Mouse (Mus musculus): ENCODE data around the gene Ago1.

The Ago1 gene

DNA sequence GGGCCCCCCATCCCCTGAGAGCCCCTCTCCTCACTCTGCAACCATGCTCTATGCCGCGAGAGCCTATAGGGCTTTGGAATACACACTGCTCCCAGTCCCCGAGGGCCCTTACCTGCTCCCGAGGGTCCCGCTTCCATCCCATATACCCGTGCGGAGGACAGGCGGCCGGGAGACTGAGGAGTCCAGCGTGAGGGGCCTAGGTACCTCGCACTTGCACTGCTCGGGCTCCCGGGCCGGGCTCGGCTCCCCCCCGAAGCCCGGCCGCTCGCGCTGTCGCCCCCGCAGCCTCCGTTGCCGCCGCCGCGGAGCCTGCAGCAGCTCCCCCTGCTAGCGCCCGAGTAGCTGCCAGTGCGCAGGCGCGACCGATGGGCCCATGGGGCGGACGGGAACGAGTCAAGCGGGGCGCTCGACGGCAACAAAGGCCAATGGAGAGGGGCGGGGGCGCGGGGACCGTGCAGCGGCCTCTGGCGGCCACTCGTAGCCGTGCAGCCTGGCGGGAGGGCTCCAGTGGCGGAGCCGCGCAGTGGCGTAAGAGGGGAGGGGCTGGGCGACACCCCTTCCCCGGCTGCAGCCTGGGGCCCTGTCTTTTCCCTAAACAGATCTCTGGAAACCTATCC is at the start of gene Ago1:
Gene Ago1, minus strand, starts transcription at position 299 of the 617 bp plus-strand sequence.
- DNase-seq: peak; percentile 96

- no peak for DNase-seq
Measured at GRCm38 (mm10) chr4:126512308-126513066, 44.1 kb upstream of the Ago1 start.

GRCm38 (mm10) chr4:126511013-126511412 is 42.6 kb upstream of the Ago1 start:
- no peak for DNase-seq

DNA sequence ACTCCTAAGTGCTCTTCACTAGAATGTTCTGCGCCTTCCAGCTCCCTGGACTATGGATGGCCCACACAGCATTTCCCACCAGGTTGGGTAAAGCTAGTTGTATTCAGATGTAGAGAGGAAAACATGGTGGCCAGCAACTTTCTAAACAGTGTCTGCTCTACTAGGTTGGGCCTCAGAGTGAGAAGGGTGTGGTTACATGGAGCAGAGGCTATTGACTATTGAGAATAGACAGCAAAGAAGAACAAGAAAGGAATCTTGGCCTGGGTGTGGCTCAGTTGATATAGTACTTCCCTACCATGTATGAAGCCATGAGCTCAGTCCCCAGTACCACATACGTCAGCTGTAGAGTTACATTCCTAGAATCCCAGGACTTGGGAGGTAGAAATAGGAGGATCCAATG is 40.7 kb upstream of the Ago1 start:
- DNase-seq: no peak

DNA sequence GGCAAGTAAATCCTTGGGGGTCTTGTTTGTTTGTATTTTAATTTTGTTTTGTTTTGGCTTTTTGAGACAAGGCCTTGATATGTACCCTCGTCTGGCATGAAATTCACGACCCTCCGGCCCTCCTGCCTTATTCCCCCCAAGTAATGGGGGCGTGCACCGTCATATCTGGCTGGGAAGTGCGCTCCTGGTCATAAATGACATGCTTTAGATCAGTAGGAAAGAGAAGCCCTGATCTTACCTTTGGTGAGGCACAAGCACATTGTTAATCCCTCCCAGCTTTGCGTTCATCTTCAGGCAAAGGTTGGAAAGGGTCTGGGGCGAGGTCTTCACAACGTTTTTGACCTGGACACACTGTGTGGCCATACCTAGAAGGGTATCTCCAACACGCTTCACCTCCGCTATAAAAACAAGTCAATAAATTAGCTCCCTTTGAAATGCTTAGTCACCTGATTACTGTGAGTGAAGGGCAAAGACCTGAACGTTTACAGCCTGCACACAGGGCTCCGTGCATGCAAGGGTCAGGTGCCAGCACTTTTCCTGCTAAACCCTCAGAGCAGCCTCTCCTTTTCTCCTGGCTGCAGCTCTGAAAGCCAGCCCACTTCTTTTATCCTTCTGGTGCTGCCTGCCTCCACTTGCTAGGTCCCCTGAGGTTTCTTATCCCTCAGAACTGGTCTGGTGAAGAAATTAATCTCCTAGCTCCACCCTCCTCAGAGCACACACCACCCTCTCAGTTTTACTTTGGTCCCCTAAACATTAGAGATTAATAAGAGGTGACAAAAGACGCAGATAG is 39.9 kb upstream of the Ago1 start:
- no peak for DNase-seq

DNA sequence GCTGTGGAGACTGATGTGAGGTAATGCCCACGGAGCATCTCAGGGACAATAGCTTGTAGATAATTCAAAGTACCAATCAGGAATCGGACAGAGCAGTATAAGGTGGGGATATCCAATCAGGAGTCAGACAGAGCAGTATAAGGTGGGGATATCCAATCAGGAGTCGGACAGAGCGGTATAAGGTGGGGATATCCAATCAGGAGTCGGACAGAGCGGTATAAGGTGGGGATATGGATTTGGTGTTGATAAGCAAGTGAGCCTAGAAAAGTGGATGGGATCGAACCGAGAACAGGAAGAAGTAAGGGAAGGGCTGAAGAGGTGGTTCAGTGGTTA is 34.6 kb upstream of the Ago1 start:
- no peak for DNase-seq

DNA sequence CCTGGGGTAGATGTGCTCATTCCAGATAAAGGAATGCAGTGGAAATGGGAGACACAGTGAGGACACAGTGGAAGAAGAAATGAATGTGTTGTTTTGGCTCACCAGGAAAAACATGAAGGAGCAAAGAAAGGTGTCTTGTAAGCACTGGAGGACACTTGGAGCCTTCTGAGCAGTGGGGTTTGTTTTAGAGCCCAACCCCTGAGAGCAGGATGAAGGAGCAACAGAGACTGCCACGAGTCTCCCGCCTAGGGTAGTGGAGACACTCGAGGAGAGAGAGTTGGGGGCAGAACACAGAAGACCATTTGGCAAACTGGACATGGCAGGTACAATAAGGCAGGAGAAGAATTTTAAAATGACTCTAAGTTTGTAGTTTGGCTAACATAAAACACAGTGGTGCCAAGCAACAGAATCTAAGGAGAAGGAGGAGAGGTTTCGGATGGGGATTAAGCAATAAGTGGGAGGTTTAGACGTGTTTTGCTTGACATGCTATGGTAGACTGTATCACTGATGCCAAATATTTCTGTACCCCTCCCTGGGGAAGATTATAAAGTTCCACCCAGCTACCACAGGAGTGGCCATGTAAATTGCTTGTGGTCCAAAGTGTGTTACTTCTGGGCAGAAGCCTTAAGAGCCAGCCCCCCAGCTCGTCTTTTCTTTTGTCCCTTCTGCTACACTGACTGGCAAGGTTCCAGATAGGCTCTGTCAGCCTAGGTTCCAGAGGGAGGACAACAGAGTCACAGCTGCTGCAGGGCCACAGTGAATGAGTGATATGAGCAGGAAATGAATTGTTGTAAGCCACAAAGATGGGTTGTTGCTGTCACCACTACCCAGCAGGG is 34.0 kb upstream of the Ago1 start:
- no peak for DNase-seq

DNA sequence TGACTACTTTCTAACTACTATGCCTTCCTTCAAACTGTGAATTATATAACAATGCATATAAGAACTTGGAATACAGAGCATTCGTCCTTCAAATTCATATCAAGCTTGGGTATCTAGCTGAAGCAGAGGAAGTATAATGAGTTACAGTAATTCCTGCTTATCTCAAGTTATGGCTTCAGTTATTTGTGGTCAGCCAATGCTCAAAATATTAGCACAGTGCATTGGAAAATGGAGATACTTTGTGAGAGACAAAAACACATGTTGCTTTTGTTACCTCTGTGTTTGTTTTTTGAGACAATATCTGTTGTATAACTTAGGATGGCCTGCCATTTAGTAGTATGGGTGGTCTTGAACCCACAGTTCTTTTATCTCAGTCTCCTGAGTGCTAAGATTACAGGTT is 30.2 kb upstream of the Ago1 start:
- no peak for DNase-seq

GRCm38 (mm10) chr4:126496963-126497362 is 28.6 kb upstream of the Ago1 start:
- no peak for DNase-seq

- DNase-seq: no peak
Measured at GRCm38 (mm10) chr4:126495942-126496790, 27.8 kb upstream of the Ago1 start.

DNA sequence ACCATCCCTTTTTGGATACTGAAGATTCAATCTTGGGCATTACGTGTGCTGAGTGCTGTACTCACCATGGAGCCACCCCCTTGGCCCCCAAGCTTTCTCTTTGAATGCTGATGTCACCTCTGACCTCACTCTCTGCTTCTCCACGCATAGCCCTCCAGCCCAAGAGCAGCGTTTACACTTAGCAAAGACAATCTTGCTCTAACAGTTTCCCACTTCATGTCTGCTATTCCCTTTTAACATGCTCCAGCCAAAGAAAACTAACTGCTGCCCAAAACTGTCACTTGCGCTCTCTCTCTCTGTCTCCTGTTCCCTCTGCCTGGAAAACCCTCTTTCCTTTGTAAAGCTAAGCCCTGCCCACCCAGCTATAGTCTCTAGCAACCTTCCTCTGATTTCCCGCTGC is 27.1 kb upstream of the Ago1 start:
- no peak for DNase-seq

GRCm38 (mm10) chr4:126493416-126493815 is 25.0 kb upstream of the Ago1 start:
- DNase-seq: no peak

DNA sequence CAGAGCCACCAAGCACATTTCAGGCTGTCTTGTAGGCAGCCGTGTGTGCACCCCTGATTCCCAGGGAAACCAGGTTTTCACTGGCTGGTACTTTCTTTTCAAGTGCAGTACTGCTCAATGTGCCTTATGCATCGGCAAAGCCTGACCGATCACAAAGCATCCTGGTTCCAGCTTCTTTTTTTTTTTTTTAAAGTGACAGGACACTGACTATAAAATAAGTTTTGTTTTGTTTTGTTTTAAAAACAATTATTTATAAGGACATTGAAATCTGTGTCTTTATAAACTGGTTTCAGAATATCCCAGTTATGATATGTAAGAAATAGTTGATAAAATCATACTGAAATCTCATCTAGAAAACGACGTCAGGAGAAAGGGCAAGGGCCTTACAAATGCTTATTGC is 23.6 kb upstream of the Ago1 start:
- no peak for DNase-seq

- DNase-seq: no peak
Measured at GRCm38 (mm10) chr4:126490726-126491125, 22.3 kb upstream of the Ago1 start.

DNA sequence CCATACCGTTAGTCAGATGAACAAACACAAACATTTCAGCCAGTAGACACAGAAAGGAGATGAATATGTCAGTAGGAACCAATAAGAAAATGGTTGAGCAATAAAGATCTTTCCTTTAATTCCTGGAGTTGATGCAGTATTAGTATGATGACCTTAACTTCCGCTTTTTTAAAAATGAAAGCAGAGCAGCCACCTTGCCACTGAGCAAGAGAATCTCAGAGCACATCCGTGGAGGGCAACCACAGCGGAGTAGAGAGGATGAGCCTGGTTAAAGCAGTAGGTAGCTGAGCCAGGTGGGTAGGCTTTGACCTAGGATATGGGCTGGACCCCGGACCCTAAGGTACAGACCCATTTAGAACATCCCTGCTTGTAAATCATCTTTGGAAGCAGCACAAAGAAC is 21.4 kb upstream of the Ago1 start:
- DNase-seq: no peak

GRCm38 (mm10) chr4:126486217-126486616 is 17.8 kb upstream of the Ago1 start:
- no peak for DNase-seq

DNA sequence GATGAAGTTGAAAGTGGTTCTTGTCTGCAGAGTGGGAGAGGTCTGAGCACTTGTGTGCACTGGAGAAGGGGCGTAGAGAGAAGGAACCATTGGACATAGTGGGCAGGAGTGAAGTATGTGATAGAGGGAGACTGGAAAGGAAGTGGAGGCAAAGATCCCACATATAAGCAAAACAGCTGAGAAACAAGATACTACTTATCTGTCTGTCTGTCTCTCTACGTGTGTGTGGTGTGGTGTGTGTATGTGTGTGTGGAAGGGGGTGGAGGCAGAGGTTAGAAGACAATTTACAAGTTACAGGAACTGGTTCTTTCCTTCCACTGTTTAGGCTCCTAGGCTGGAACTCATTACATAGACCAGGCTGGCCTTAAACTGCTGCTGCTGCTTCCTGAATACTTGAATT is 16.7 kb upstream of the Ago1 start:
- no peak for DNase-seq

- DNase-seq: no peak
Measured at GRCm38 (mm10) chr4:126483874-126484273, 15.5 kb upstream of the Ago1 start.

GRCm38 (mm10) chr4:126482951-126483350 is 14.6 kb upstream of the Ago1 start:
- no peak for DNase-seq

DNA sequence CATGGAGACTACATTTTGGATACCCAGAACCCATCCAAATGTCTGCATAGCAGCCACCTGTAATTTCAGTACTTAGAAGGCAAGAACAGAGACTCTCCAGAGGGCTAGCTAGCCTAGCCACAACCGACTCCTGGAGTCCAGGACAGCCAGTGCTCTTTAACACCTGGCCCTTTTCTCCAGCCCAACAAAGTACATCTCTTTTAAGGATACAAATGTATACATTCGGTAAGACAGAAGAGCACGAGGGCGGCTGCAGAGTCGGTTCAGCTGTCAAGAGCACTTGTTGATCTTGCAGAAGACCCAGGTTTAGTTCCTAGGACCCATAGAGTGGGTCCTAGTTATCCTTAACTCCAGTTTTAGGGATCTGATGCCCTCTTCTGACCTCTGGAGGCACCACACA is 13.1 kb upstream of the Ago1 start:
- no peak for DNase-seq

GRCm38 (mm10) chr4:126480288-126480687 is 11.9 kb upstream of the Ago1 start:
- DNase-seq: no peak

GRCm38 (mm10) chr4:126473031-126473430 is 4.6 kb upstream of the Ago1 start:
- peak; percentile 12 for DNase-seq

Data from liver (tissue).